Mouse (Mus musculus) naive thymus-derived CD4-positive, alpha-beta T cell, adult 2 months (primary cell): ENCODE results near the gene Calcrl.
A peak's percentile ranks its signal among the peaks of the same experiment; 100 is the strongest.

Experiments
- DNase-seq: peaks from one replicate; pipeline ENCODE4 v3.0.0-alpha.2; 2011; ENCODE audit warnings: low read depth

Gene Calcrl

GRCm38 (mm10) chr2:84316185-84316805 lies 108.9 kb downstream of the Calcrl start:
- DNase-seq = no peak

- DNase-seq = no peak
Observed at GRCm38 (mm10) chr2:84296517-84296916, 128.7 kb downstream of the Calcrl start.

- peak; percentile 47 for DNase-seq
Observed at GRCm38 (mm10) chr2:84295068-84295467, 130.1 kb downstream of the Calcrl start.

GRCm38 (mm10) chr2:84294611-84295010 lies 130.6 kb downstream of the Calcrl start:
- no peak for DNase-seq

- peak; percentile 23 for DNase-seq
Observed at GRCm38 (mm10) chr2:84292351-84293000, 132.7 kb downstream of the Calcrl start.

GRCm38 (mm10) chr2:84288940-84289557 lies 136.2 kb downstream of the Calcrl start:
- DNase-seq = no peak
